Comparison of ENCODE assay signal across 26 mouse cellular contexts in the genomic region with DNA sequence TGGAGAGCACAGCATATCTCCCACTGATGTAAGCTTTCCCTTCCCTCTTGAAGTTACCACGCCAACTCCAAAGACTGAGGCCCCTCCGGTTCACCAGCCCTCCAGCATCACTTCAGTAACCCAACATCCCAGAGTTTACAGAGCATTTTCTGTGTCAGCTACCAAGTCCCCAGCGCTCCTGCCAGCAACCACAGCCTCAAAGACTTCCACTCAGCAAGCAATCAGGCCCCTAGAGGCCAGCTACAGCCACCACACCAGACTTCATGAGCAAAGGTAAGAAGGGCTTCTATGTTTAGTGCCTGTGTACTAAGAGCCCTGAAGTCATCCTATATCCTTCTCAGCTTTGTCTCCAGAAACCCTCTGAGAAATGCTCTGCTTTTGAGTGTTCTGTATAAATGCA. TPM values are rescaled to one million over a fixed set of nuclear protein-coding genes. Genes with fewer than 3 reads are reported as not detected.
DNase-seq lines count a peak whose midpoint lies in the region; ATAC-seq and TF ChIP-seq lines count a peak whose summit lies in the region.
"Had no signal": no experiment of that assay in that cellular context is flagged by ENCODE, and none has a peak within 500 bp of the region (broad histone marks: within the 10 kb centered on the region; RNA-seq: fewer than 3 reads in every experiment).

No protein-coding gene starts in this region.

- TF ChIP-seq CTCF in kidney, postnatal 0 days (IDR thresholded peaks at IDR 0.05; ENCODE audit: low read depth), result peak; percentile 11; the same call in 1 of the 2 replicates
- no peak; the same call in 1 of the 2 replicates for TF ChIP-seq CTCF in layer of hippocampus, adult 2 months (conservative IDR thresholded peaks at IDR 0.05)

- no peak overlapping the region for H3K9ac ChIP-seq in kidney, postnatal 0 days (ENCODE audit: low read depth, low read length)
- H3K9ac ChIP-seq: embryonic facial prominence, embryonic 13.5 days; forebrain, embryonic 12.5 days; hindbrain, embryonic 15.5 days had no signal

- no peak overlapping the region for H3K27ac ChIP-seq in kidney, postnatal 0 days
- no peak overlapping the region for H3K27ac ChIP-seq in layer of hippocampus, adult 2 months
- H3K27ac ChIP-seq: embryonic facial prominence, embryonic 13.5 days; forebrain, embryonic 12.5 days; heart, adult 2 months; hindbrain, embryonic 15.5 days had no signal

- WGBS in kidney, postnatal 0 days, result 78% methylated on average over 3 of the region's 3 CpGs

- H3K4me2 ChIP-seq in kidney, postnatal 0 days (ENCODE audit: low read length), result no peak overlapping the region
- H3K4me2 ChIP-seq: embryonic facial prominence, embryonic 13.5 days; forebrain, embryonic 12.5 days; heart, embryonic 11.5 days; hindbrain, embryonic 15.5 days had no signal

- H3K4me3 ChIP-seq in kidney, postnatal 0 days (replicated peaks; ENCODE audit: low read depth, low read length), result no peak overlapping the region
- H3K4me3 ChIP-seq in layer of hippocampus, adult 2 months, result no peak overlapping the region
- H3K4me3 ChIP-seq: embryonic facial prominence, embryonic 13.5 days; forebrain, embryonic 12.5 days; heart, adult 2 months; hindbrain, embryonic 15.5 days had no signal

- no peak for DNase-seq in kidney, postnatal 0 days (ENCODE audit: low spot score)
- DNase-seq in kidney, adult 18-20 months, result no peak
- DNase-seq in 3T3-L1 (ENCODE audit: low read depth, low spot score) (peak; percentile 32), ES-CJ7 (ENCODE audit: low read depth, low spot score) (peak; percentile 43), R1 (ENCODE audit: low read depth, low spot score) (peak; percentile 11)
- DNase-seq in layer of hippocampus, adult 2 months (ENCODE audit: low spot score in 2 of 2), result no peak
- no peak for DNase-seq in ovary, postnatal 14 days (ENCODE audit: low spot score)
- DNase-seq: gastrocnemius, postnatal 10 days; heart, adult 2 months had no signal

- H3K27me3 ChIP-seq in kidney, postnatal 0 days (ENCODE audit: insufficient read depth, low read length), result peaks cover 10% of the 10 kb centered on the region; the same call in 1 of the 2 replicates

- H3K9me3 ChIP-seq in kidney, postnatal 0 days (replicated peaks; ENCODE audit: low read length), result no peaks in the 10 kb centered on the region
- H3K9me3 ChIP-seq: embryonic facial prominence, embryonic 13.5 days; forebrain, embryonic 12.5 days; G1E; hindbrain, embryonic 15.5 days had no signal

- no peaks in the 10 kb centered on the region for H3K36me3 ChIP-seq in kidney, postnatal 0 days (ENCODE audit: insufficient read depth, low read length)
- H3K36me3 ChIP-seq: embryonic facial prominence, embryonic 13.5 days; forebrain, embryonic 12.5 days; G1E; hindbrain, embryonic 15.5 days had no signal

- peaks cover 5% of the 10 kb centered on the region for H3K4me1 ChIP-seq in kidney, postnatal 0 days (replicated peaks; ENCODE audit: insufficient read depth, low read length)
- H3K4me1 ChIP-seq: hindbrain, embryonic 15.5 days had no signal

- ATAC-seq in kidney, postnatal 0 days (replicated peaks; ENCODE audit: low FRiP score, low read depth), result no peak
- ATAC-seq in megakaryocyte progenitor cell, adult 5-6 weeks (replicated peaks; ENCODE audit: poor library complexity), result no peak

RNA-seq across cellular contexts. Expression of a gene that starts 10.4 kb away (rescaled TPM):
- 0.24 and 0.46 TPM in 2 replicates for polyA plus RNA-seq in kidney, postnatal 0 days (2015; fragmentation: Nextera tagmentation; extraction: Ambion mirVana)
- total RNA-seq in layer of hippocampus, adult 2 months (2021), result under 1 TPM in 1 of 2 experiments, not detected in 1; 0.59 TPM
- not detected in 2 replicates for total RNA-seq in megakaryocyte progenitor cell, adult 5-6 weeks (2015)
- total RNA-seq in megakaryocyte progenitor cell, adult 5-6 weeks (2017), result not detected in 2 replicates
- total RNA-seq: G1E had no signal
- polyA plus RNA-seq: C2C12; embryonic facial prominence, embryonic 13.5 days; forebrain, embryonic 12.5 days; forebrain, embryonic 16.5 days; G1E; hindbrain, embryonic 11.5 days had no signal

RNA-seq across cellular contexts. Expression of a gene that starts 11.3 kb away (rescaled TPM):
- polyA plus RNA-seq in kidney, postnatal 0 days (2015; fragmentation: Nextera tagmentation; extraction: Ambion mirVana), result not detected in 2 replicates
- total RNA-seq in layer of hippocampus, adult 2 months (2021), result not detected
- not detected in 2 replicates for total RNA-seq in megakaryocyte progenitor cell, adult 5-6 weeks (2015)
- not detected in 2 replicates for total RNA-seq in megakaryocyte progenitor cell, adult 5-6 weeks (2017)
- total RNA-seq: adrenal gland, adult 18-20 months; adrenal gland, postnatal 14 days; G1E; gastrocnemius, postnatal 10 days; gastrocnemius, postnatal 4 days; heart, adult 2 months; heart, postnatal 36 days had no signal
- polyA plus RNA-seq: activated CD4-positive, CD25-positive, alpha-beta regulatory T cell, adult 4 months; C2C12; forebrain, embryonic 12.5 days; forebrain, embryonic 16.5 days; frontal cortex, adult 2 months; G1E; heart, adult 2 months; heart, embryonic 11.5 days; heart, embryonic 16.5 days; hindbrain, embryonic 11.5 days; hindbrain, embryonic 15.5 days; intestine, embryonic 14.5 days had no signal

RNA-seq across cellular contexts. Expression of a gene that starts 35.3 kb away (rescaled TPM):
- polyA plus RNA-seq in kidney, postnatal 0 days (2015; fragmentation: Nextera tagmentation; extraction: Ambion mirVana), result not detected in 2 replicates
- total RNA-seq in layer of hippocampus, adult 2 months (2021), result not detected
- total RNA-seq in megakaryocyte progenitor cell, adult 5-6 weeks (2015), result not detected in 2 replicates
- total RNA-seq in megakaryocyte progenitor cell, adult 5-6 weeks (2017), result not detected in 2 replicates
- total RNA-seq: adrenal gland, adult 18-20 months; adrenal gland, postnatal 14 days; G1E; gastrocnemius, postnatal 10 days; gastrocnemius, postnatal 4 days; heart, adult 2 months; heart, postnatal 36 days had no signal
- polyA plus RNA-seq: activated CD4-positive, CD25-positive, alpha-beta regulatory T cell, adult 4 months; C2C12; embryonic facial prominence, embryonic 13.5 days; forebrain, embryonic 12.5 days; forebrain, embryonic 16.5 days; frontal cortex, adult 2 months; G1E; heart, adult 2 months; heart, embryonic 11.5 days; heart, embryonic 16.5 days; hindbrain, embryonic 11.5 days; hindbrain, embryonic 15.5 days; intestine, embryonic 14.5 days had no signal

RNA-seq across cellular contexts. Expression of a gene that starts 49.4 kb away (rescaled TPM):
- polyA plus RNA-seq in kidney, postnatal 0 days (2015; fragmentation: Nextera tagmentation; extraction: Ambion mirVana), result 0.05 and 0.11 TPM in 2 replicates
- total RNA-seq in layer of hippocampus, adult 2 months (2021), result not detected
- not detected in 2 replicates for total RNA-seq in megakaryocyte progenitor cell, adult 5-6 weeks (2015)
- total RNA-seq in megakaryocyte progenitor cell, adult 5-6 weeks (2017), result not detected in 2 replicates
- total RNA-seq: gastrocnemius, postnatal 10 days; heart, adult 2 months; heart, postnatal 36 days had no signal
- polyA plus RNA-seq: C2C12; embryonic facial prominence, embryonic 13.5 days; forebrain, embryonic 12.5 days; forebrain, embryonic 16.5 days; G1E; heart, embryonic 11.5 days; hindbrain, embryonic 11.5 days; hindbrain, embryonic 15.5 days had no signal

Comparison
In these comparisons a context has a peak if more than half of its experiments do, and no peak if none do; other contexts are left out.
1. DNase-seq: peak in 3T3-L1 (single experiment), ES-CJ7 (single experiment) and R1 (single experiment); none in kidney, postnatal 0 days (single experiment), kidney, adult 18-20 months (single experiment), layer of hippocampus, adult 2 months (0 of 2) and ovary, postnatal 14 days (single experiment).